Mouse (Mus musculus) midbrain, postnatal 0 days (tissue): ENCODE results near the gene Tmem63b. TPM values are rescaled to one million over a fixed set of nuclear protein-coding genes. Genes with fewer than 3 reads are reported as not detected.

ENCODE experiments used
- ATAC-seq: fragments of 200-750 bp; cut with Nextera tagmentation; 2 replicates; pipeline ENCODE4 v1.8.0; 2017; ENCODE audit warnings: moderate number of reproducible peaks, mild to moderate bottlenecking, moderate TSS enrichment, moderate library complexity; ENCODE audit not compliant: low FRiP score
- DNase-seq: peaks from one replicate; pipeline ENCODE4 v3.0.0-alpha.2; 2015; ENCODE audit warnings: low spot score
- H3K27ac ChIP-seq: fragments of 300-500 bp; sonication (generic); 2 replicates; pipeline ENCODE4 v1.5.1; 2014; ENCODE audit warnings: low read depth, mild to moderate bottlenecking, low read length, mixed read lengths
- H3K27me3 ChIP-seq: fragments of 300-500 bp; sonication (generic); 2 replicates; pipeline ENCODE4 v1.6.1; 2014; ENCODE audit warnings: low read length, control low read depth, mixed read lengths; ENCODE audit not compliant: insufficient read depth
- H3K36me3 ChIP-seq: fragments of 300-500 bp; sonication (generic); 2 replicates; pipeline ENCODE4 v1.6.1; 2014; ENCODE audit warnings: low read length, control low read depth, mixed read lengths; ENCODE audit not compliant: insufficient read depth
- H3K4me1 ChIP-seq: fragments of 300-500 bp; sonication (generic); 2 replicates; pipeline ENCODE4 v1.6.1; 2014; ENCODE audit warnings: mild to moderate bottlenecking, control low read depth, antibody characterized with exemption, low read length, mixed read lengths; ENCODE audit not compliant: insufficient read depth
- H3K4me2 ChIP-seq: fragments of 300-500 bp; sonication (generic); 2 replicates; pipeline ENCODE4 v1.6.1; 2014; ENCODE audit warnings: low read depth, mild to moderate bottlenecking, low read length, mixed read lengths; ENCODE audit not compliant: poor library complexity, severe bottlenecking
- H3K4me3 ChIP-seq: fragments of 300-500 bp; sonication (generic); 2 replicates; pipeline ENCODE4 v1.5.1; 2014; ENCODE audit warnings: low read depth, mild to moderate bottlenecking, low read length, moderate library complexity
- H3K9ac ChIP-seq: fragments of 300-500 bp; sonication (generic); replicated peaks from 2 replicates; pipeline ENCODE4 v1.6.1; 2014; ENCODE audit warnings: mild to moderate bottlenecking, low read length, moderate library complexity, mixed read lengths; ENCODE audit not compliant: poor library complexity, severe bottlenecking
- H3K9me3 ChIP-seq: fragments of 300-500 bp; sonication (generic); 2 replicates; pipeline ENCODE4 v1.6.1; 2016; ENCODE audit warnings: low read length, control low read depth
- CTCF ChIP-seq: IDR thresholded peaks from 2 replicates; pipeline ENCODE4 v1.5.1; 2016; ENCODE audit warnings: antibody characterized with exemption, mild to moderate bottlenecking
- WGBS: fragments of 180-500 bp; shearing (Covaris S2); extraction: QIAGEN DNeasy Blood & Tissue Kit; methylation state at CpG from one replicate; pipeline ENCODE4 v1.1.7; 2014; 5-methylcytosine and 5-hydroxymethylcytosine counted together
- polyA plus RNA-seq: library from polyadenylated mRNA; unstranded; fragments of >200 nt; fragmentation: Nextera tagmentation; extraction: Ambion mirVana; gene quantifications from 2 replicates; pipeline ENCODE4 v1.2.1, GENCODE M21; 2015
- total RNA-seq: library from RNA; depleted of rRNA; stranded (reverse); fragments of >200 nt; gene quantifications from 2 replicates; pipeline ENCODE4 v1.2.3, GENCODE M21; 2014

The Tmem63b gene
- total and polyA plus RNA-seq, 2 experiments from 2014 or later = 149 to 213 TPM

DNA sequence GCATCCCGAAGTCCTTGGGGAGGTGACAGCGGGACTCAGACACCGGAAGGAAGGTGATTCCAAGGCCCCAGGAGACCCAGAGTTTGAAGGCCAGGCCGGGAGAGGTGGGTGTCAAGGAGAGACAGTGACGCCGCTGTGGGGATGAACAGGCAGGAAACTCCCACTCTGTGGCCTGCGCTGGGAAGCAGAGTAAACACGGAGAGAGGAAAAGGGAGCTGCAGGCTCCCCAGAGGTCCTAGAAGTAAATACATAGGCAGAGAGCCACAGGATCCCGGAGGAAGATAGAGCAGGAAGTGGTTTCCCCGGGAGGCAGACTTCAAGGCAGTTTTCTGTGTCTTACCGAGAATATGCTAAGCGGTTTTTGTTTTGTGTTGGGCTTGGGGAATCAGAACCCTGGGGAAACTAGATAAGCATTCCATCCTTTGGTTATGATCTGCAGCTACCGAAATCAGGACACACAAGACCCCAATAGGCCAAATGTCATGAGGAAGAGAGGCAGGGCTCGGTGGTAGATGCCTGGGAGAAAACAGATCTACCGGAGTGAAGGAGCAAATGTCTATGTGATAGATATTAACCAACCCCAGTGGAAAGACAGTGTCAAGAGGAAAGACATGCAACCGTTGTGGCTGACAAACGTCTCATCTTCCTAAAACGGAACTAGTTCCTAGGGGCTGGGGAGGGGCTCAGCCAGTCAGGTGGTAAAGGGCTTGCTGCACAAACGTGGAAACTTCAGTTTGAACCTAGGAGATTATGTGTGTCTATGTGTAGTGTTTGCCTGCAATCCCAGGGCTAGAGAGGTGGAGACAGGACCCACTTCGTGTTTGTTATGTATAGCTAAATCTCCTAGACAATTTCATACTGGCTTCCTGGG lies 67.1 kb downstream of the Tmem63b start:
- no peak overlapping the region for H3K4me3 ChIP-seq
- WGBS = 32% methylated on average over 20 of the region's 20 CpGs
- DNase-seq = no peak
- H3K27me3 ChIP-seq = no peaks in the 10 kb centered on the region
- H3K4me2 ChIP-seq = no peak overlapping the region
- no peaks in the 10 kb centered on the region for H3K9me3 ChIP-seq
- H3K36me3 ChIP-seq = no peaks in the 10 kb centered on the region
- no peak overlapping the region for H3K9ac ChIP-seq
- no peak for TF ChIP-seq CTCF
- ATAC-seq = no peak
- 0 out of 2 replicates have a peak, but pooled peaks cover 4% of the 10 kb centered on the region for H3K4me1 ChIP-seq
- H3K27ac ChIP-seq = no peak overlapping the region

DNA sequence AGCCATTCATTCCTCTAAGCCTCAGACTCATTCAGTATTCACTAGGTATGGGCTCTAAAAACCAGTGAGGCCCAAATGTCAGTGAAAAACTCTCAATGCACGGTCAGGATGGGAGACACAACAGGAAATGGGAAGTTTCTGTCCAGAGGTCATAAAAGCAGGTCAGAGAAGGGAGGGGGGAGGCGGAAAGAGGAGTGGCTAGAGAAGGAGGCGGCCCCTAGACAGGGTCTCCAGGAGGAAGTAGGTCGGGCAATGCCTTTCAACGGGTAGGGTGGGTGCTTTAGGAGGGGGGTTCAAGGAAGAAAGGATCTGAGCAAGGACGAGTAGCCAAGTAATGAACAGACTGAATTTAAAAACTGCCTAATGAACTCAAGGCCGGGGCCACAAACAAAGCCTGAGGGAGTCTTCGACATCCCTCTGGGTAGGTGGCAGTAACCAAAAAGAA lies 67.7 kb downstream of the Tmem63b start:
- Histone ChIP-seq H3K27ac (no peak overlapping the region), H3K4me3 (no peak overlapping the region), H3K9me3 (no peaks in the 10 kb centered on the region), H3K9ac (no peak overlapping the region), H3K36me3 (no peaks in the 10 kb centered on the region), H3K4me2 (no peak overlapping the region), H3K4me1 (0 out of 2 replicates have a peak, but pooled peaks cover 4% of the 10 kb centered on the region), H3K27me3 (no peaks in the 10 kb centered on the region)
- 22% methylated on average over 8 of the region's 8 CpGs for WGBS
- ATAC-seq = no peak
- no peak for DNase-seq
- TF ChIP-seq CTCF = no peak

DNA sequence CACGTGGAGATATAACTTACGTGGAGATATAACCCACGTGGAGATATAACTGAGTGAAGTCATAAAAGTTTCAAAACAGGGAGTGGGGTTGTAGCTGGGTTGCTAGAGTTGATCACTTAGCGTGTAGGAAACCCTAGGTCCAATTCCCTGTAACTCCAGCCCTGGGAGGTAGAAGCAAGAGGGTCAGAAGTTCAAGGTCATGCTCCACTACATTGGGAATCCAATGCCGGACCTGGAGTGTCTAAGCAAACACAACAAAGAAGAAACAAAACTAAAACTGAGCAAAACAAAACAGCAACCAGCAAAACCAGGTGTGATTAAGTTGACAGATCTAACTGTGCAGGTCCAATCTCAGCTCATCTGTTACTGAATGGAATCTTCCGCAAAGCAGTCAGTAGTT lies 69.0 kb downstream of the Tmem63b start:
- Histone ChIP-seq H3K9ac (no peak overlapping the region), H3K4me3 (no peak overlapping the region), H3K4me1 (0 out of 2 replicates have a peak, but pooled peaks cover 4% of the 10 kb centered on the region), H3K36me3 (no peaks in the 10 kb centered on the region), H3K9me3 (no peaks in the 10 kb centered on the region), H3K4me2 (no peak overlapping the region), H3K27me3 (no peaks in the 10 kb centered on the region), H3K27ac (no peak overlapping the region)
- ATAC-seq = no peak
- no peak for TF ChIP-seq CTCF
- DNase-seq = no peak
- WGBS = 90% methylated on average over 6 of the region's 6 CpGs

DNA sequence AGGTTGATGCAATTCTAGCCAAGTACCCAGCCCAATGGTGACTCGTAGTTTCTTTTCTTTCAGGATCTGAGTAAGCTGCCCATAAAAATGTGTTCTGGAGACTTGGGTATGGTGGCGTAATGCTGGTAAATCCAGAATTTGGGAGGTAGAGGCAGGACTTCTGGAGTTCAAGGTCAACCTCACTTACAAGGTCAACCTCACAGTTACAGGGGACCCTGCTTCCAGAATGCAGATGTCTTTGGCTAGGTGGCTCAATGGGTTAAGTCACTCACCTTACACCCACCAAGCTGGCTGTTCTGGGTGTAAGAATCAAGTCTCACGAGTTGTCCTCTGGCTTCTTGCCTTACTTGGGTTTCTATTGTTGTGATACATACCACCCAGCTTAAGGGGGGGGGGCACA lies 70.0 kb downstream of the Tmem63b start:
- Histone ChIP-seq H3K9me3 (no peaks in the 10 kb centered on the region), H3K27ac (no peak overlapping the region), H3K27me3 (no peaks in the 10 kb centered on the region), H3K36me3 (no peaks in the 10 kb centered on the region), H3K4me2 (no peak overlapping the region), H3K9ac (no peak overlapping the region), H3K4me1 (0 out of 2 replicates have a peak, but pooled peaks cover 4% of the 10 kb centered on the region), H3K4me3 (no peak overlapping the region)
- TF ChIP-seq CTCF = no peak
- 87% methylated on average over 3 of the region's 3 CpGs for WGBS
- DNase-seq = no peak
- no peak for ATAC-seq

DNA sequence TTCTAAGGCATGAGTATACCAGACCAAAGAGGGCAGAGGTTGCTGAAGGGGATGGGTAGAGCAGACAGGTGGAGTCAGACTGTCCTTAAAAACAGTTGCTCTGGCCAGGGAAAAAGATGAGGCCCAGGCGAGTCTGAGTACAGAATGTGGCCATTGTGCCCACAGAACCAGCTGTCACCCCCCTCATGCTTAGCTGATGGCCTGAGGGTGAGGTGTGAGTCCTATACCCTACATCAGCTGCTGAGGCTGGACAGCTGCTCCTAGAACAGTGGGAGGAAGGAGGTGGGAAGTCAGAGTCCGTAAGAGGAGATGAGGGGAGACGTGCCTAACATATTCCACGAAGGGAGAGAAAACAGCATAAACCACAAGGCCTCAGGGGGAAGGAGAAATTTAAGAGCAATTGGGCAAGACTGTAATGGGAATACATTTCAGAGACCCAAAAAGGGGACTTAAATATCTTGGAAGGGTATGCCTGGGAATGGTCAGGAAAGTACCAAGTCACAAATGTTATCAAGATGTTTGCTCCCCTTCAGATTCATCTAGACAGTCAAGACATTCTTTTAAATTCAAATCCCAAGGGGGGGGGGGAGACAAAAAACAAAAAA lies 70.6 kb downstream of the Tmem63b start:
- Histone ChIP-seq H3K9ac (no peak overlapping the region), H3K27ac (no peak overlapping the region), H3K27me3 (no peaks in the 10 kb centered on the region), H3K4me2 (no peak overlapping the region), H3K9me3 (no peaks in the 10 kb centered on the region), H3K4me3 (no peak overlapping the region), H3K36me3 (no peaks in the 10 kb centered on the region), H3K4me1 (0 out of 2 replicates have a peak, but pooled peaks cover 4% of the 10 kb centered on the region)
- TF ChIP-seq CTCF = no peak
- 73% methylated on average over 4 of the region's 4 CpGs for WGBS
- no peak for ATAC-seq
- no peak for DNase-seq

DNA sequence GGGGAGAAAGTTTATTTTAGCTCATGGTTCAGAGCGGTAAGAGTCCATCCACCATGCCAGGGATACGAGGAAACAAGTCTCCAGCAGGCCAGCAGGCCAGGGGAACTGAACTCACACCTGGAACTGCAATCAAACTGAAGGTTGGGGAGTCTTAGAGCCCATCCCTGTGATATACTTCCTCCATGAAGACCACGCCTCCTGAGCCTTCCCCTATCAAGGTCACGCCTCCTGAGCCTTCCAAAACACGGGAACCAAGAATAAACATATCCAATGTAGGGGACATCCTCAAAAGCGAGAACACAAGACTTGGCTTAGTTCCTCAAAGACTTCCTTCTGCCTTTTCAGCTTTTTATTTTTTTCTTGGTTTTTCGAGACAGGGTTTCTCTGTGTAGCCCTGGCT lies 73.8 kb downstream of the Tmem63b start:
- 90% methylated on average over 7 of the region's 7 CpGs for WGBS
- ATAC-seq = no peak
- H3K36me3 ChIP-seq = no peaks in the 10 kb centered on the region

More for the DNA sequence above, 73.8 kb downstream of the Tmem63b start:
- no peaks in the 10 kb centered on the region for H3K27me3 ChIP-seq
- TF ChIP-seq CTCF = no peak
- H3K4me1 ChIP-seq = no peaks in the 10 kb centered on the region
- no peak overlapping the region for H3K4me2 ChIP-seq
- no peak overlapping the region for H3K9ac ChIP-seq
- no peaks in the 10 kb centered on the region for H3K9me3 ChIP-seq
- H3K4me3 ChIP-seq = no peak overlapping the region
- no peak for DNase-seq
- H3K27ac ChIP-seq = no peak overlapping the region
